Mouse (Mus musculus): Measurements from ENCODE around the gene Boc.
"Not testable (repeated sequence)": the region's sequence is repeated elsewhere in the genome, so short reads cannot be mapped to it uniquely, and the experiment has no call there.

Gene Boc

DNA sequence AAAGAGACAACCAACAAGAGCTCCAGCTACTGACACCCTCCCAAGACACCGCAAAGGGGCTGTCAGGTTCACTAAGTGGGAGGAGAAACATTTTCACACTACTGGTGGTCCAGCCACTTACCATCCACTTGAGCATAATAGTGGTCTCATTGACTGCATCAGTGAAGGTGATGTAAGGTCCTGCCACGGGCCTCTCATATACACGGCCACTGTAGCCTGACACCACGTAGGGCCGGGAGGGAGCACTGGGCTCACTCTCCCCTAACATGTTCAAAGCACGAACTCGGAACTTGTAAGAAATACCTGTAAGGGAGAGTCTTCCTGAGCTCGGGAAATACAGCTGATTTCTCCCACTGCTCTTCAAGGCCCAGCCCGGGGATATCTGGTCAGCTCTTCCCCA is 67.6 kb downstream of the Boc start:
- CTCF ChIA-PET: no interaction called here

- CTCF ChIA-PET: no interaction called here
Measured at GRCm38 (mm10) chr16:44487194-44487593, 71.5 kb downstream of the Boc start.

- CTCF ChIA-PET: no interaction called here
Measured at GRCm38 (mm10) chr16:44486612-44487011, 72.1 kb downstream of the Boc start.

DNA sequence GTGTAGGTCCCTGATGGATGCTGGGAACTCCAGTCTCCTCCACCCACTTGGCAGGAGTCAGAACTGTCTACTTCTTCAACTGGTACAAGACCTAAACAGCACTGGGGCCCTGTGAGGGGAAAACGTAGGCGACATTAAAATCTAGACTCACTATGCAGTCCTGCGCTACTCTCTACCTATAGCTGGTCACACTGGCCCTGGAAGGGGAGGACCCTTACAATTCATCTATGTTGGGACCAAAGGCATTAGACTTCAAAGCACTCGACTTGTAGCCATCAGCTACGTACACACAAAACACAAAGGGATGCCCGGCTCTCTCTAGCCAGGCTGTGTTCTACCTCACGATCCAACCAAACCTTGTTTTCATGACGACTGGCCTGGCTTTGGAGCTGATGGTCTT is 73.0 kb downstream of the Boc start:
- CTCF ChIA-PET: no interaction called here

DNA sequence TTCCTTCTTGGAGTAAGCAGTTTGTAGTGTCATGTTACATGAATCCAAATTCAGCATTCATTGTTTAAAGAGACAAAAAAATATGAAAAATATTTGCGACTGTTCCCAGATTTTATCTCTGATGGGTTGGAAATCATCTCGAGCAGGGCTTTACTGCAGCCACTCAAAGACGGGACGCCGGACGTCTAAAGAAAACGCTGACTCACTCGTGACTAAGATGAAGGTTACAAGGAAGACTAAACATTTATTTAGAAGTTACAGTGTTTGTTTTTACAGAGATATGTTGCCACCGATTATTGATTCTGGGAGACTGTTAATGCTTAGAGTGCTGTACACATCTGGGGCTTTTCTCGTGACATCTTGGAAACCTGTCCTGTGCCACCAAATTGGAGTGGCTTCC is 73.9 kb downstream of the Boc start:
- CTCF ChIA-PET: no interaction called here

GRCm38 (mm10) chr16:44484079-44484478 is 74.6 kb downstream of the Boc start:
- CTCF ChIA-PET: no interaction called here

GRCm38 (mm10) chr16:44481599-44482593 is 76.8 kb downstream of the Boc start:
- CTCF ChIA-PET: no interaction called here

DNA sequence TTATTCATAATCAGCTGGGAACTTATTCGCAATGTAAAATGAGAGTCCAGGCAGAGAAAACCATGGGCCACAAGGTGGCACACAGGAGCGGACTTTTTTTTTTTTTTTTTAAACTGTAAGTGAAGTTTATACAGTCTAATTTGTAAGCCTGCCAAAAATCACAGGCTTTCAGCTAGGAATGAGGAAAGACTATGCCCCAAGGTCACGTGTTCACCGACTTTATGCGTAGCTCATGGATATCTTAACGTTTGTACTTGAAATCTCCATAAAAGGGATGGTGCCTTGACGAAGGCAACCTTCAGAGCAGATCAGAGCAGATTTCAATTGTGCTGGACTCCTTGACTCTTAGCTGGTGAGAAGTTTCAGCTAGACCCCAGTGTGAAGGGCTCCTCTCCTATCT is 78.1 kb downstream of the Boc start:
- CTCF ChIA-PET: no interaction called here

- CTCF ChIA-PET: no interaction called here
Measured at GRCm38 (mm10) chr16:44479852-44480251, 78.8 kb downstream of the Boc start.

DNA sequence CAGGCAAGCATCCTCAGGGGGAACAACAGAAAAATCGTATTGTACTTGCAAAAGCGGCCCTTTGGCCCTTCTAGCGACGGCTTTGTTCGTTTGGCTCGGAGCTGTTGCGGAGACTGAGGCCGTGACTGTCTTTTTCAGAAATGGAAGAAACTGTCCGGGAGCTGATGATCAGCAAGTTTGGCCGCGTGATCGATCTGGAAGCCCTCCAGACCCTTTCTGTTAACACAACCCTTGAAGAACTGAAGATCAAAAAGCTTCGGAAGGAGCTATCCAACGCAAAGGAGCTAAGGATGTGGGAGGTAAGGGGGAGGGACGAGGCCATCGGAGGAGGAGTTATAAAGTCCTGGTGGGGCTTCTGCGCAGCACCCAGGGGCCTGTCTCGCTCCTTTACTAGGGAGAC is 79.9 kb downstream of the Boc start:
- CTCF ChIA-PET: no interaction called here

GRCm38 (mm10) chr16:44475682-44476375 is 82.9 kb downstream of the Boc start:
- CTCF ChIA-PET: no interaction called here

DNA sequence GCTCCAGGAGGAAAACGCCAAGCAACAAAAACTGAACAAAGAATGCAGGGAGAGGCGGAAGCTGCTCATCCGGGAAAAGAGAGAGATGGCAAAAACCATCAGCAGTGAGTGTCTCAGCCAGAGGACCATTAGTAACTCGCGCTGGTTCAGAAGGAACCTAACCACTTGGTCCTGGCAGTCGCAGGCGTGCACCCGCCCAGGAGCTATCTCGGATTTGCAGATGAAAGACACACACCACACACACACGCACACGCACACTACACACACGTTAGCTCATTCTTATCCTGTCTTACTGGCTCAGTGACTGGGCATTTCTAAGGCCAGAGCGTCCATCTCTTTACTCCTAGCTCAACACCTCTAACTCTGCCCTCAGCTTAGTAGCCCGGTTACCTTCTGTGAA is 83.4 kb downstream of the Boc start:
- CTCF ChIA-PET: no interaction called here

GRCm38 (mm10) chr16:44460922-44461321 is 97.8 kb downstream of the Boc start:
- CTCF ChIA-PET: no interaction called here

DNA sequence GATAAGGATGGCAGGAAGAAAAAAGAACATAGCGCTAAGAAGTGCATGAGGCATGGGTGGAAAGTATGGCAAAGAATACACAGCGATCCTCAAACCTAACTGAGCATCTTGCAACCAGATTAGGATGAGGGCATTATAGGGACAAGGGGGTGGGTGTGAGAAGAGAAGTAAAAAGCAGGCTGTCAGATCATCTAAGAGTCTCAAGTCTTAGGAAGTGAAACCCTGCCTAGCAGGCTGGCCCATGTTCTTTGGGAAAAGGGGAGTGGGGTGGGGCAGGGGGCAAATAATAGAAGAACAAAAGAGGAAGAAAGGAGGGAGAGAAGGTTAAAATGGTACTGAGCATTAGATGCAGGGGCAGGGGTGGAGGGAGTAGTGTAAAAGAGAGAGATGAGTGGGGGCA is 99.9 kb downstream of the Boc start:
- CTCF ChIA-PET: no interaction called here

DNA sequence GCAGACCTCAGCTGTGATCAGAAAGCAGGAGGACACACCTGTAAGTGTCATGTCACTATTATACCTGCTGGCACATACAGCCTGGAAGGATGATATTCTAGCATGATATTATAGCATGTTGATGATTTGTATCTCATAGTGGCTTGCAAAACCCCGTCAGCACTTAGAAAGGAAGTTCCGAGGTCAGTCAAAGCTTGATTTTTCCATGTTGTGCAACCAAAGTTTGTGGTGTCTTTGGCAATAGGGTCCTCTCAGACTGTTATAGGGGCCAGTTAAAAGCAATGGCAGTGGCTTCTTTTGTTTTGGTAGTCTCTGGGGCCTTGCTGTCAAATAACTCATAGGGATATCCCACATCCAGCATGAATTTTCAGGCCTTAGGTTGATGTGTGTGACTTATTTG is 100.8 kb downstream of the Boc start:
- CTCF ChIA-PET: no interaction called here

GRCm38 (mm10) chr16:44441913-44442312 is 116.8 kb downstream of the Boc start:
- CTCF ChIA-PET: not testable (repeated sequence)

DNA sequence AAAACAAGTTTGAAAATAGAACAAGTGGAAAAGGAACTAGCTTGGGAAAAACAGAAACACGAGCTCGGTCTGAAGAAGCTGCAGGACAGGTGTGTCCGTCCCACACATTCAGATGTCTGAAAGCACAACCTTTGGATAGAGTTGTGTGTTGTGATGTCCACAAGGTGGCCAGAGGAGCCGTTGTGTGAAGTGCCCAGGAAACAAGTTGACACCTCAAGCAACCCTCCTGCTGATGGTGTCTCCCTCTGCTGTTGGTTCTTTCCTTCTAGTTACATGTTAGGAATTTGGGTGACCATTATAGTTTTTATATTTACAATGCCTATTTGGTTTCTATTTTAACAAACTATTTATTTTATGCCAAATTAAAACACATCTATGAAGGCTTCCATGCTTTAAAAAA is 123.2 kb downstream of the Boc start:
- CTCF ChIA-PET: no interaction called here
